Comparison of ENCODE assay signal across 14 mouse cellular contexts in genomic region chr2:74678891-74679595, GRCm38 (mm10). TPM values are rescaled to one million over a fixed set of nuclear protein-coding genes. Genes with fewer than 3 reads are reported as not detected.
DNase-seq lines count a peak whose midpoint lies in the region; ATAC-seq and TF ChIP-seq lines count a peak whose summit lies in the region.
"Had no signal": no experiment of that assay in that cellular context is flagged by ENCODE, and none has a peak within 500 bp of the region (broad histone marks: within the 10 kb centered on the region; RNA-seq: fewer than 3 reads in every experiment).

TSS of gene Hoxd11 (plus strand) at chr2:74679557.

- H3K4me3 ChIP-seq in heart, embryonic 13.5 days, result peak within 1 kb of the TSS; percentile 10; the same call in 1 of the 2 replicates
- H3K4me3 ChIP-seq in heart, embryonic 11.5 days (ENCODE audit: low read depth, low read length), result no peak within 1 kb of the TSS
- H3K4me3 ChIP-seq in megakaryocyte, embryonic 14.5 days (replicated peaks), result peak within 1 kb of the TSS; percentile 81
- peak within 1 kb of the TSS; percentile 12; the same call in 1 of the 2 replicates for H3K4me3 ChIP-seq in intestine, postnatal 0 days (ENCODE audit: low read depth, low read length)
- H3K4me3 ChIP-seq: midbrain, embryonic 15.5 days had no signal

- no peaks in the 10 kb centered on the region for H3K36me3 ChIP-seq in heart, embryonic 13.5 days
- no peaks in the 10 kb centered on the region for H3K36me3 ChIP-seq in heart, embryonic 11.5 days (ENCODE audit: control insufficient read depth, insufficient read depth, low read length)
- no peaks in the 10 kb centered on the region for H3K36me3 ChIP-seq in megakaryocyte, embryonic 14.5 days (replicated peaks; ENCODE audit: low read length)
- H3K36me3 ChIP-seq in intestine, postnatal 0 days (ENCODE audit: control insufficient read depth, insufficient read depth), result no peaks in the 10 kb centered on the region
- H3K36me3 ChIP-seq: midbrain, embryonic 15.5 days had no signal

- peaks cover 22% of the 10 kb centered on the region for H3K4me1 ChIP-seq in heart, embryonic 13.5 days
- H3K4me1 ChIP-seq in heart, embryonic 11.5 days (ENCODE audit: control insufficient read depth, insufficient read depth, low read length), result no peaks in the 10 kb centered on the region
- peaks cover 46% of the 10 kb centered on the region for H3K4me1 ChIP-seq in megakaryocyte, embryonic 14.5 days
- H3K4me1 ChIP-seq in intestine, postnatal 0 days (replicated peaks; ENCODE audit: control insufficient read depth, insufficient read depth, low read length), result no peaks in the 10 kb centered on the region

- no peak for TF ChIP-seq CTCF in intestine, postnatal 0 days (IDR thresholded peaks at IDR 0.05; ENCODE audit: low read depth)

- DNase-seq in layer of hippocampus, adult 9-10 months (ENCODE audit: low spot score), result no peak
- no peak for DNase-seq in embryo, embryonic 11 days
- DNase-seq: adrenal gland, postnatal 14 days; heart, adult 18-20 months had no signal

- no peaks in the 10 kb centered on the region for H3K9me3 ChIP-seq in heart, embryonic 13.5 days
- H3K9me3 ChIP-seq in heart, embryonic 11.5 days (replicated peaks; ENCODE audit: control insufficient read depth, low read length), result no peaks in the 10 kb centered on the region
- H3K9me3 ChIP-seq in megakaryocyte, embryonic 14.5 days, result 0 out of 2 replicates have a peak, but pooled peaks cover 5% of the 10 kb centered on the region
- H3K9me3 ChIP-seq in intestine, postnatal 0 days (ENCODE audit: control insufficient read depth), result no peaks in the 10 kb centered on the region
- H3K9me3 ChIP-seq: midbrain, embryonic 15.5 days had no signal

- no peak within 1 kb of the TSS for H3K27ac ChIP-seq in heart, embryonic 13.5 days (replicated peaks)
- no peak within 1 kb of the TSS for H3K27ac ChIP-seq in heart, embryonic 11.5 days (ENCODE audit: low read depth, low read length)
- H3K27ac ChIP-seq in intestine, postnatal 0 days (ENCODE audit: low read depth, low read length), result no peak within 1 kb of the TSS
- H3K27ac ChIP-seq: midbrain, embryonic 15.5 days had no signal

- no peak for ATAC-seq in heart, embryonic 13.5 days (ENCODE audit: extremely low read depth, insufficient number of reproducible peaks, low FRiP score, low TSS enrichment)
- no peak for ATAC-seq in heart, embryonic 11.5 days (replicated peaks; ENCODE audit: insufficient number of reproducible peaks, low FRiP score, low TSS enrichment)
- no peak for ATAC-seq in megakaryocyte, adult 5-6 weeks (ENCODE audit: poor library complexity, severe bottlenecking)
- no peak for ATAC-seq in intestine, postnatal 0 days
- ATAC-seq in megakaryocyte-erythroid progenitor cell, adult 5-6 weeks (replicated peaks; ENCODE audit: low FRiP score, low TSS enrichment, poor library complexity, severe bottlenecking), result no peak
- ATAC-seq: midbrain, embryonic 15.5 days had no signal

- no peak within 1 kb of the TSS for H3K9ac ChIP-seq in heart, embryonic 13.5 days
- H3K9ac ChIP-seq in heart, embryonic 11.5 days (ENCODE audit: low read depth, low read length), result no peak within 1 kb of the TSS
- H3K9ac ChIP-seq in intestine, postnatal 0 days (ENCODE audit: low read depth, low read length), result no peak within 1 kb of the TSS
- H3K9ac ChIP-seq: midbrain, embryonic 15.5 days had no signal

- 2% methylated on average over 15 of the region's 15 CpGs for WGBS in heart, embryonic 13.5 days
- under 1% methylated on average over 15 of the region's 15 CpGs for WGBS in heart, embryonic 11.5 days (ENCODE audit: insufficient replicate concordance)
- WGBS in intestine, postnatal 0 days, result 3% methylated on average over 15 of the region's 15 CpGs

- H3K4me2 ChIP-seq in heart, embryonic 13.5 days, result peak within 1 kb of the TSS; percentile 17; the same call in 1 of the 2 replicates
- H3K4me2 ChIP-seq in heart, embryonic 11.5 days, result no peak within 1 kb of the TSS; the same call in 1 of the 2 replicates
- no peak within 1 kb of the TSS; the same call in 1 of the 2 replicates for H3K4me2 ChIP-seq in intestine, postnatal 0 days (replicated peaks; ENCODE audit: low read depth)
- H3K4me2 ChIP-seq: midbrain, embryonic 15.5 days had no signal

- H3K27me3 ChIP-seq in heart, embryonic 13.5 days (replicated peaks), result peaks cover 100% of the 10 kb centered on the region
- H3K27me3 ChIP-seq in heart, embryonic 11.5 days (ENCODE audit: control insufficient read depth, insufficient read depth, low read length), result peaks cover 97% of the 10 kb centered on the region
- peaks cover 100% of the 10 kb centered on the region for H3K27me3 ChIP-seq in megakaryocyte, embryonic 14.5 days (replicated peaks)
- H3K27me3 ChIP-seq in intestine, postnatal 0 days (replicated peaks; ENCODE audit: control insufficient read depth, insufficient read depth, low read length), result peaks cover 100% of the 10 kb centered on the region

RNA-seq across cellular contexts. Expression of gene Hoxd11, which starts in this region (rescaled TPM):
- polyA plus RNA-seq in heart, embryonic 13.5 days (2015; fragmentation: Nextera tagmentation; extraction: Ambion mirVana), result not detected in 2 replicates
- not detected in 2 replicates for polyA plus RNA-seq in heart, embryonic 11.5 days (2014; fragmentation: Nextera tagmentation; extraction: Ambion mirVana)
- not detected in 2 replicates for polyA plus RNA-seq in megakaryocyte, embryonic 14.5 days (2012; ENCODE audit: insufficient read depth, low replicate concordance)
- total RNA-seq in megakaryocyte, adult 5-6 weeks (2015), result not detected in 2 replicates
- not detected in 2 replicates for total RNA-seq in megakaryocyte, adult 5-6 weeks (2017)
- 0.64 TPM in 1 of 2 replicates, not detected in the other for polyA plus RNA-seq in intestine, postnatal 0 days (2015; fragmentation: Nextera tagmentation; extraction: Ambion mirVana)
- total RNA-seq in megakaryocyte-erythroid progenitor cell, adult 5-6 weeks (2014; fragmentation: Nextera tagmentation), result not detected in 2 replicates
- not detected in 2 replicates for total RNA-seq in megakaryocyte-erythroid progenitor cell, adult 5-6 weeks (2017)
- total RNA-seq: adrenal gland, postnatal 14 days; heart, adult 18-20 months; left cerebral cortex, adult 8-10 months had no signal
- polyA plus RNA-seq: C2C12; lung, embryonic 16.5 days; midbrain, embryonic 15.5 days had no signal
